Mouse (Mus musculus) liver, embryonic 15.5 days (tissue): ENCODE measurements around the gene Man2a1. TPM values are rescaled to one million over a fixed set of nuclear protein-coding genes. Genes with fewer than 3 reads are reported as not detected.
A peak's percentile ranks its signal among the peaks of the same experiment; 100 is the strongest.

Experiments
- ATAC-seq: fragments of 200-750 bp; cut with Nextera tagmentation; 2 replicates; pipeline ENCODE4 v1.8.0; 2017; ENCODE audit warnings: moderate number of reproducible peaks, mild to moderate bottlenecking, moderate library complexity; ENCODE audit not compliant: insufficient read depth
- H3K27ac ChIP-seq: fragments of 300-500 bp; sonication (generic); replicated peaks from 2 replicates; pipeline ENCODE4 v1.5.1; 2015; ENCODE audit warnings: mild to moderate bottlenecking, inconsistent platforms
- H3K27me3 ChIP-seq: fragments of 300-500 bp; sonication (generic); 2 replicates; pipeline ENCODE4 v1.6.1; 2015; ENCODE audit warnings: mild to moderate bottlenecking, inconsistent platforms
- H3K36me3 ChIP-seq: fragments of 300-500 bp; sonication (generic); replicated peaks from 2 replicates; pipeline ENCODE4 v1.6.1; 2015; ENCODE audit warnings: moderate library complexity, mild to moderate bottlenecking, inconsistent platforms
- H3K4me1 ChIP-seq: fragments of 300-500 bp; sonication (generic); replicated peaks from 2 replicates; pipeline ENCODE4 v1.6.1; 2015; ENCODE audit warnings: inconsistent platforms
- H3K4me2 ChIP-seq: fragments of 300-500 bp; sonication (generic); 2 replicates; pipeline ENCODE4 v1.6.1; 2015; ENCODE audit warnings: moderate library complexity, mild to moderate bottlenecking, inconsistent platforms
- H3K4me3 ChIP-seq: fragments of 300-500 bp; sonication (generic); replicated peaks from 2 replicates; pipeline ENCODE4 v1.5.1; 2015; ENCODE audit warnings: mild to moderate bottlenecking, inconsistent platforms
- H3K9ac ChIP-seq: fragments of 300-500 bp; sonication (generic); 2 replicates; pipeline ENCODE4 v1.6.1; 2015; ENCODE audit warnings: moderate library complexity, mild to moderate bottlenecking, inconsistent platforms
- H3K9me3 ChIP-seq: fragments of 300-500 bp; sonication (generic); replicated peaks from 2 replicates; pipeline ENCODE4 v1.6.1; 2016; ENCODE audit warnings: inconsistent platforms
- WGBS: fragments of 180-500 bp; shearing (Covaris S2); methylation state at CpG from one replicate; pipeline ENCODE4 v1.1.7; 2015; ENCODE audit warnings: mixed read lengths; ENCODE audit not compliant: insufficient replicate concordance; 5-methylcytosine and 5-hydroxymethylcytosine counted together
- polyA plus RNA-seq: library from polyadenylated mRNA; unstranded; fragments of >200 nt; fragmentation: Nextera tagmentation; extraction: Ambion mirVana; gene quantifications from 2 replicates; pipeline ENCODE4 v1.2.1, GENCODE M21; 2015

The Man2a1 gene
- polyA plus RNA-seq, 1 experiment from 2014 or later = 5.0 TPM

DNA sequence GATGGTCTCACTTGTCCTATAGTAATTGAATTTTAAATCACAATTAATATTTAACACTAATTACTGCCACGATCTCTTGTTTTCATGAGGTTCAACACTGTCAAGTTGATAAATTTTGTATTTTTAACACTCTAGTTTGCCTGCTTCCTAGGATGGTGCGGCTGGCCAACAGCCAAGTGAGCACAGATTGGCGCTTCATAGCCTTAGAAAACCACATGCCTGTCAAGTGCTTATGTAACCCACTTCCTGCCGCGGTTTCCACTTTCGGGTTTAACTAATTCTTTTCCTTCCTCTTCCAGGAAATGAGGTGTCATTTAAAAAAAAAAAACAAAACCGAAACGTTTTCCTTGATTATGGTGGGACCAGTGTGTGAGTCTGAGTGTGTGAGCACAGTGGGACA, 20.8 kb upstream of the Man2a1 start:
- Histone ChIP-seq H3K27me3 (peaks cover 23% of the 10 kb centered on the region), H3K9ac (no peak overlapping the region), H3K4me3 (no peak overlapping the region), H3K27ac (no peak overlapping the region), H3K9me3 (no peaks in the 10 kb centered on the region), H3K36me3 (no peaks in the 10 kb centered on the region), H3K4me2 (no peak overlapping the region), H3K4me1 (0 out of 2 replicates have a peak, but pooled peaks cover 3% of the 10 kb centered on the region)
- 13% methylated on average over 8 of the region's 8 CpGs for WGBS
- ATAC-seq = no peak

DNA sequence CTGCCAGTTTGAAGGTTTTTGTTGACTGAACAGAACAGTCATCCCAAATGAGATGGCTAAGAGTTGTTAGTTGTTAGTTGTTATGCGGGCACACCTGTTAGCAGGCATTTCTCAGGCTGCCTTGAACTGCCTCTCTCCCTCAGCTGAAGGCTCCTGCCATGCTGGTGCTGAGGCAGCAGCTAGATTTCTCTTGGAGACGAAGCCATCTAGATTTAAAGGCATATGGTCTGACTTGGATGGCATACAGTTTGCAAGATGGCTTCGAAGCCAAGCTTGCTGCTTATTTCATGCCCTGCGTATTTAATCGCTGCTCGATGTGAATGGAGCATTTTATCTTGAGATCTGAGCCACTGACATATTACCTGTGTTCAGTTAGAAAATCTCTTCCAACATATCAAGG, 19.4 kb upstream of the Man2a1 start:
- no peaks in the 10 kb centered on the region for H3K9me3 ChIP-seq
- H3K27ac ChIP-seq = no peak overlapping the region
- H3K9ac ChIP-seq = no peak overlapping the region
- no peak for ATAC-seq
- H3K4me1 ChIP-seq = 0 out of 2 replicates have a peak, but pooled peaks cover 3% of the 10 kb centered on the region
- H3K36me3 ChIP-seq = no peaks in the 10 kb centered on the region
- H3K4me3 ChIP-seq = no peak overlapping the region
- H3K4me2 ChIP-seq = no peak overlapping the region
- 67% methylated on average over 6 of the region's 6 CpGs for WGBS
- H3K27me3 ChIP-seq = peaks cover 23% of the 10 kb centered on the region

DNA sequence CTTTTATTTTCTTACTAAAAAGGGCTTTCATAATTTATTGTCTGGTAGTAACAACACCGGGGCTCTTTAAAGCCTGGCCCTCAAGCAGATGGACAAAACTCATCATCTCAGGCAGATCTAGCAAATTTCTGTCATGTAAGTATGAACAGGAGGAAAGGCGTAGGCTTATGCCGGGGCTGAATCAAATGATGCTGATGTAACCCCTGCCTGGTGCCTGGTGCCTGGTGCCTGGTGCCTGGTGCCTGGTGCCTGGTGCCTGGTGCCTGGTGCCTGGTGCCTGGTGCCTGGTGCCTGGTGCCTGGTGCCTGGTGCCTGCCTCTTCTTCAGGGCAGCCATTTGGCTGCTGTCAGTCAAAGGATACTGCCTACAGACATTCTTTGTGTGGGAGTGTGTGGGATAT, 18.6 kb upstream of the Man2a1 start:
- 76% methylated on average over 3 of the region's 3 CpGs for WGBS
- no peak overlapping the region for H3K27ac ChIP-seq
- no peaks in the 10 kb centered on the region for H3K9me3 ChIP-seq
- no peak for ATAC-seq
- 0 out of 2 replicates have a peak, but pooled peaks cover 3% of the 10 kb centered on the region for H3K4me1 ChIP-seq
- H3K9ac ChIP-seq = no peak overlapping the region
- H3K27me3 ChIP-seq = peaks cover 23% of the 10 kb centered on the region
- no peak overlapping the region for H3K4me3 ChIP-seq
- H3K4me2 ChIP-seq = no peak overlapping the region
- H3K36me3 ChIP-seq = no peaks in the 10 kb centered on the region

DNA sequence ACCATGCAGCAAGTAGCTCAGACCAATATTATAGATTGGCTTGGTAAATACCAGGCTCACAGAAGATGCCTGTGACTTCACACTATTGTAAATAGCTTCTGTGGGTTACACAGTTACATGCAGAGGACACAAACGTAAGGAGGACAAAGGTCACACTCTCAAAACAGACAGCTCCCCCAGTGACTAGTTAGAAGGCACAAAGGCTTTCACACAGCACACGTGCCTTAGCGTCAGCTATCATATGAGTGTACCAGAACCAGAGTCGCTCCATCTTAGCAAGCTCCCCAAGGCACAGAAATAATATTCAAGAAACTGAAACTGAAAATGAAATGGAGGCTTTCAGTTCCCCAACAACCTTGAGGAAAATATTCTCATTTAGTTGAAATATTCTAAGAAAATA, 10.1 kb upstream of the Man2a1 start:
- no peak overlapping the region for H3K27ac ChIP-seq
- no peaks in the 10 kb centered on the region for H3K27me3 ChIP-seq
- H3K4me3 ChIP-seq = no peak overlapping the region
- ATAC-seq = peak; percentile 65
- H3K9me3 ChIP-seq = no peaks in the 10 kb centered on the region
- WGBS = 55% methylated on average over 4 of the region's 4 CpGs
- H3K36me3 ChIP-seq = no peaks in the 10 kb centered on the region
- H3K9ac ChIP-seq = no peak overlapping the region
- 0 out of 2 replicates have a peak, but pooled peaks cover 4% of the 10 kb centered on the region for H3K4me1 ChIP-seq
- H3K4me2 ChIP-seq = no peak overlapping the region

DNA sequence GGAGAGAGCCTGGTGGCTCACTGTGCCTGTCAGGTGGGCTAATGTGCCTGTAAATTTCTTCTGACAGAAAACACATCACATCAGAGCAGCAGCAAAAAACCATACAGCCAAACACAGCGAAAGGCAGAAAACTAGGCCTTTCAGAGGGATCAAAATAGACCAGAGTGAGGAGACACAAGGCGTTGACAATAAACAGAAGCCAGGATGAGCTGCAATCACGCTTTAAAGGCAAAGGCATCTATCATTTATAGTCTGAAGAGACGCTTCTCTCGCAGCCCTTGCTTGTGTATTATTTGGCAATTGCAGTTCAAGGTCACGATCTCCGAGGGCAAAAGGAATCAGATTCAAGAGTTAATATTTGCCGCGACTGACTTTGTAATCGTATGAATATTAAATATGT, 9.2 kb upstream of the Man2a1 start:
- Histone ChIP-seq H3K36me3 (no peaks in the 10 kb centered on the region), H3K9ac (no peak overlapping the region), H3K27me3 (no peaks in the 10 kb centered on the region), H3K4me1 (0 out of 2 replicates have a peak, but pooled peaks cover 4% of the 10 kb centered on the region), H3K9me3 (no peaks in the 10 kb centered on the region), H3K4me3 (no peak overlapping the region), H3K27ac (no peak overlapping the region), H3K4me2 (no peak overlapping the region)
- ATAC-seq = no peak
- 72% methylated on average over 10 of the region's 10 CpGs for WGBS

DNA sequence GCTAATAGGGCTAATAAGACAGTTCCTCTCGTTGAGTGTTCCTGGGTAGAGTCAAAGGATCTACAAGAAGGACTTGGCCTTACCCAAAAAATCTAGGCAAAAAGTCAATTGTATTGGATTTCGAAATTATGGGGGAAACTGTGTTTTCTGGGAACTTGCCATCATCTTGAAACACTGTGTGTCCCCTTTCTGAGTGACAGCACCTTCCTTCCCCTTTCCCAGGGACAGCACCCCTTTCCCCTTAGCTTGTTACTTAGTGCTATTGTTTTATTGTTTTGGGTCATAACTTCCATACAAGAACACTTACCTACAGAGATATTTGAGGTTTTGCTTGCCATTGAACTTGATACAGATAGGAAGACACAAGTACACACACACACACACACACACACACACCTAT, 8.2 kb upstream of the Man2a1 start:
- no peak overlapping the region for H3K4me2 ChIP-seq
- 0 out of 2 replicates have a peak, but pooled peaks cover 4% of the 10 kb centered on the region for H3K4me1 ChIP-seq
- ATAC-seq = no peak
- H3K9ac ChIP-seq = no peak overlapping the region
- 28% methylated on average over 2 of the region's 2 CpGs for WGBS
- no peaks in the 10 kb centered on the region for H3K9me3 ChIP-seq
- H3K36me3 ChIP-seq = no peaks in the 10 kb centered on the region
- no peak overlapping the region for H3K4me3 ChIP-seq
- no peak overlapping the region for H3K27ac ChIP-seq
- H3K27me3 ChIP-seq = no peaks in the 10 kb centered on the region

DNA sequence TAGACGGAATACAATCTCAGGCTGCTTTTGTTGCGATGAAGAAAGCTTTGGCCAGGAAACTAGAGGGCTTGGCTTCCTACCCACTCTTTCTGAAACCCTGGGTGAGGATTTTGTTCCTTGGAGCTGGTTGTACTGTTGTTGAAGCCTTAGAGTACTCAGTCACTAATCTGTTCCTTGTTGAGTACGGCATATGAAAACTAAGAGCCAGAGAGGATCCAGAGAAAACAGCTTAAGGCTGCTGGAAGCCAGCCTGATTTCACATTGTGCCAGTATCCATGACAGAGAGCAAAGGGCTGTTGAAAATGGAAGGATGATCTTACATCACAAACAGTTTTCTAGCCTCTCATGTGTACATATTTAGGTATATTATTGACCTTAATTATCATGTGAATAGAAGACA, 7.7 kb upstream of the Man2a1 start:
- Histone ChIP-seq H3K36me3 (no peaks in the 10 kb centered on the region), H3K4me2 (no peak overlapping the region), H3K27ac (no peak overlapping the region), H3K27me3 (no peaks in the 10 kb centered on the region), H3K4me1 (0 out of 2 replicates have a peak, but pooled peaks cover 4% of the 10 kb centered on the region), H3K4me3 (no peak overlapping the region), H3K9me3 (no peaks in the 10 kb centered on the region), H3K9ac (no peak overlapping the region)
- WGBS = 61% methylated on average over 3 of the region's 3 CpGs
- no peak for ATAC-seq

DNA sequence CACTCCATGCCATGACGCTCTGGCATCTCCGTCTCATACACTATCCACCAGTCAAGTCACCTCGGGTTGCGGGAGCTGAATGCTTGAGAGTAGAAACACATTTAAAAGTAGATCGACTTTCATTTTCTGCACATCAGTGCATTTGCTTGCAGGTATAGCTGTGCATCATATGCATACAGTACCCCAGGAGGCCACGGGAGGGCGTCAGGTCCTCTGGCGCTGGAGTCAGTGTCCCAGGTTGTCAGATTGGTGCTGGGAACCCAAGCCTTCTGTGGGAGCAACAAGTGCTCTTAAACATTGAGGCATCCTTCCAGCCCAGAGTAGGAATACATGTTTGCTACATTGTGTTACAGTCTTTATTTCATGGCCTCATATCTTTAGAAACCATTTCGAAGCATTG, 2.8 kb upstream of the Man2a1 start:
- H3K27ac ChIP-seq = no peak overlapping the region
- WGBS = 76% methylated on average over 9 of the region's 9 CpGs
- ATAC-seq = no peak

DNA sequence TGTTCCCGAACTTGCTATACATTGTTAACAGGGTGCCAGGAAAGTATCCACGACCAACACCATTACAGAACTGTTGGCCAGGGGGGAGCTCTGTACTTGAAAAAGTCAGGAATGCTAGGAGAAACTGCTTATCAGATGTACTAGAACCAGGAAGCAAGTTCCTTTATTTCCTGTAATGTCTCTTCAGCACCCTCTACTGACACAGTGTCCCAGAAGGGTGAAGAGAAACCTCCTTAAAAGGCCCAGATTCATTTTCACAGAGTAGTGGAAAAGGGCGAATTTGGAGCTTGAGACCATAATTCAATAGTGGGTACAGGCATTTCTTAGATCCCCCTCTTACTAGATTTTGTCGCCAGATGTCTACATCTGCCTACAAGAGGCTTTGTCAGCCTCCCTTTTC, 620 bp upstream of the Man2a1 start:
- Histone ChIP-seq H3K4me3 (peak overlapping the region; percentile 71), H3K4me2 (peak overlapping the region; percentile 96), H3K27me3 (peaks cover 11% of the 10 kb centered on the region), H3K4me1 (peaks cover 45% of the 10 kb centered on the region), H3K36me3 (no peaks in the 10 kb centered on the region), H3K9me3 (no peaks in the 10 kb centered on the region), H3K9ac (peak overlapping the region; percentile 38; the same call in 1 of the 2 replicates), H3K27ac (peak overlapping the region; percentile 70)
- 37% methylated on average over 4 of the region's 4 CpGs for whole genome bisulfite sequencing
- ATAC-seq = no peak

More for the DNA sequence above, 2.8 kb upstream of the Man2a1 start:
- Histone ChIP-seq H3K4me3 (no peak overlapping the region), H3K27me3 (peaks cover 11% of the 10 kb centered on the region), H3K4me1 (peaks cover 31% of the 10 kb centered on the region), H3K9me3 (no peaks in the 10 kb centered on the region), H3K9ac (no peak overlapping the region), H3K36me3 (no peaks in the 10 kb centered on the region), H3K4me2 (no peak overlapping the region)

DNA sequence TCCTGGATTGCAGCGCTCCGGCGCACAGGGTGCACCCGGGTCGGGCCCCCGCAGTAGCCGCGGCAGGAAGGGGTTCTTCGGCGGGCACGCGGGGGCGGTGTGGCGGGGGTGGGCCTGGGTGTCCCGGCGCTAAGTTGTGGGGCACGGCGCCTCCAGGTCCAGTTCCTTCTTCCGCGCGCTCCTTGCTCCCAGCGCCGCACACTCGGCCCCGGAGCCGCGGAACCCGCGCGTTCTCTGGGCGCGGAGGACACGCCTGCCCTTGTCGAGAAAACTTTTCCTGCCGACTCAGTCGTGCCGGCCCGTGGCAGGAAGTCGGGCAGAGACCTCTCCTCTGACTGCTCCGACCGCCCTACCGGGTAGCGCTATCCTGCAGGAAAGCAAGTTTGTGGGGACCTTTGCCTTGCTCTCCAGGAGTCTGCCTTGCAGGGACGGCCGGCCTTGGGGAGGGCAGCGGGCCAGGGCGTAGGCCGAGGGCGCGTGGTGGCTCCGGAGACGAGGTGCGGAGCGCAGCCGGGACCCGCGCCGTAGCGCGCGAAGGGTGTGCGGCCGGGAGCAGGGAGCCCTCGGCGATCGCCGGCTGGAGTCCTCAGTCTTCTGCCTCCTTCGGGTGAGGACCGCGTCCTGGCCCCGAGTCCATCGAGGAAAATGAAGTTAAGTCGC, 685 bp downstream of the Man2a1 start:
- H3K27me3 ChIP-seq = peaks cover 11% of the 10 kb centered on the region
- peak overlapping the region; percentile 71 for H3K4me3 ChIP-seq
- peak overlapping the region; percentile 72 for H3K27ac ChIP-seq
- peaks cover 58% of the 10 kb centered on the region for H3K4me1 ChIP-seq
- no peaks in the 10 kb centered on the region for H3K36me3 ChIP-seq
- peak overlapping the region; percentile 96 for H3K4me2 ChIP-seq
- under 1% methylated on average over 73 of the region's 73 CpGs for WGBS
- no peaks in the 10 kb centered on the region for H3K9me3 ChIP-seq
- peak; percentile 19 for ATAC-seq
- H3K9ac ChIP-seq = peak overlapping the region; percentile 75

DNA sequence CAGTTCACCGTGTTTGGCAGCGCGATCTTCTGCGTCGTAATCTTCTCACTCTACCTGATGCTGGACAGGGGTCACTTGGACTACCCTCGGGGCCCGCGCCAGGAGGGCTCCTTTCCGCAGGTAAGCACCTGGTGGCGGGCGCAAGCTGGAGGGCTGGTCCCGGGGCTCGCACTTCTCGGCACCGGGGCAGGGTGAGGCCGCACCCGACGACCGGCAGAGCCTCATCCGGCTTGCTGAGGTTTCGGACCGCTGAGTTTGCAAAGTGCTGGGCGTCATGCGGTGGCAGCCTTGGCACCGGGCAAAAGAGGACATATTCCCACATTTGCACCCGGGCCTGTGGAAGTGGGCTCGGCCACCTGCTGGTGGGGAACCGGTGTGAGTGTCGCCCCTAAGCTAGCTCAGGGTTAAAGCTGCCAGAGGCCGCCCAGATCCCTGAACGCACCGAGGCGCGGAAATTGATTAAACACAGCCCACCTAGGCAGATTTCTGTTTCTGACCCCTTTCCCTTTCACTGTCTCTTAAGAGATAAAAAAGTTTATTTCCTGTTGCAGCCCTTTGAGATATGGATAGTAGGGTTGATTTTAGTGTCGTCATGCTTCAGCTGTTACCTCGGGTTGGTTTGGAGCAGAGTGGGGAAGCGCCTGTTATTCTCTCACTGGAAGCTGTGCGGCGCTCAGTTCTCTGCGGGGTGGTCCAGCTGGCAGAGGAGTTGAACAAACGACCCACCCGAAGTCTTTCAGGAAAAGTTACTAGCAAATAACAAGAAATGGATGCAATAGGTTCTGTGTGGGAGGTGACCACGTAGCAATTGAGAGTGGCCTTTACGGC, 1.4 kb downstream of the Man2a1 start:
- no peaks in the 10 kb centered on the region for H3K36me3 ChIP-seq
- peaks cover 58% of the 10 kb centered on the region for H3K4me1 ChIP-seq
- H3K9me3 ChIP-seq = no peaks in the 10 kb centered on the region
- whole genome bisulfite sequencing = 1% methylated on average over 44 of the region's 44 CpGs
- peaks cover 11% of the 10 kb centered on the region for H3K27me3 ChIP-seq
- peak; percentile 17; the same call in 1 of the 2 replicates for ATAC-seq
- peak overlapping the region; percentile 71 for H3K4me3 ChIP-seq
- peak overlapping the region; percentile 72 for H3K27ac ChIP-seq
- H3K4me2 ChIP-seq = peak overlapping the region; percentile 96
- peak overlapping the region; percentile 75 for H3K9ac ChIP-seq
